ENCODE assay signal across 18 mouse cellular contexts in genomic region chr3:134221002-134221401, GRCm38 (mm10). TPM values are rescaled to one million over a fixed set of nuclear protein-coding genes. Genes with fewer than 3 reads are reported as not detected.
"Had no signal": no experiment of that assay in that cellular context is flagged by ENCODE, and none has a peak within 500 bp of the region (broad histone marks: within the 10 kb centered on the region; RNA-seq: fewer than 3 reads in every experiment).

No protein-coding gene starts in this region.

- H3K36me3 ChIP-seq: limb, embryonic 12.5 days; limb, embryonic 15.5 days had no signal

- H3K4me1 ChIP-seq: limb, embryonic 12.5 days; limb, embryonic 15.5 days; megakaryocyte, embryonic 14.5 days had no signal

- DNase-seq: kidney, adult 18-20 months; kidney, adult 9 months; kidney, postnatal 14 days; kidney, postnatal 4 days; left cerebral cortex, postnatal 4 days; liver, postnatal 0 days; lung, embryonic 14.5 days; midbrain, embryonic 14.5 days; thymus, adult 18-20 months; thymus, postnatal 14 days had no signal

- H3K27ac ChIP-seq: limb, embryonic 12.5 days; limb, embryonic 15.5 days; liver, embryonic 14.5 days; macrophage had no signal

- H3K9ac ChIP-seq: limb, embryonic 12.5 days; limb, embryonic 15.5 days; liver, embryonic 14.5 days; liver, postnatal 0 days; lung, embryonic 14.5 days had no signal

- H3K4me3 ChIP-seq: limb, embryonic 12.5 days; limb, embryonic 15.5 days; megakaryocyte, embryonic 14.5 days had no signal

- H3K27me3 ChIP-seq: limb, embryonic 12.5 days; limb, embryonic 15.5 days; megakaryocyte, embryonic 14.5 days had no signal

- H3K4me2 ChIP-seq: limb, embryonic 12.5 days; limb, embryonic 15.5 days; liver, embryonic 11.5 days; lung, embryonic 14.5 days; midbrain, embryonic 11.5 days had no signal

- ATAC-seq: liver, postnatal 0 days; lung, postnatal 0 days had no signal

- H3K9me3 ChIP-seq: limb, embryonic 12.5 days; limb, embryonic 15.5 days; megakaryocyte, embryonic 14.5 days had no signal

RNA-seq across cellular contexts. Expression of gene Cxxc4, which starts 15.3 kb away (rescaled TPM):
- polyA plus RNA-seq: macrophage had no signal
